Mouse (Mus musculus): ENCODE measurements around the gene Ush2a.

Gene Ush2a

GRCm38 (mm10) chr1:188668513-188668912 lies 406.7 kb downstream of the Ush2a start:
- no peak for DNase-seq (ENCODE audit: low spot score)

- no peak for DNase-seq (ENCODE audit: low spot score)
Observed at GRCm38 (mm10) chr1:188672871-188673270, 411.0 kb downstream of the Ush2a start.

GRCm38 (mm10) chr1:188674640-188675510 lies 413.1 kb downstream of the Ush2a start:
- DNase-seq (ENCODE audit: low spot score), result no peak

- no peak for DNase-seq (ENCODE audit: low spot score)
Observed at GRCm38 (mm10) chr1:188675511-188675863, 413.7 kb downstream of the Ush2a start.

- DNase-seq (ENCODE audit: low spot score), result no peak
Observed at GRCm38 (mm10) chr1:188678189-188678588, 416.4 kb downstream of the Ush2a start.

GRCm38 (mm10) chr1:188686362-188686761 lies 424.5 kb downstream of the Ush2a start:
- DNase-seq (ENCODE audit: low spot score), result no peak

- DNase-seq (ENCODE audit: low spot score), result no peak
Observed at GRCm38 (mm10) chr1:188696295-188696694, 434.5 kb downstream of the Ush2a start.

GRCm38 (mm10) chr1:188708176-188708575 lies 446.4 kb downstream of the Ush2a start:
- DNase-seq (ENCODE audit: low spot score), result no peak

GRCm38 (mm10) chr1:188708694-188709093 lies 446.9 kb downstream of the Ush2a start:
- no peak for DNase-seq (ENCODE audit: low spot score)

GRCm38 (mm10) chr1:188714131-188714530 lies 452.3 kb downstream of the Ush2a start:
- DNase-seq (ENCODE audit: low spot score), result no peak

GRCm38 (mm10) chr1:188714941-188715340 lies 453.1 kb downstream of the Ush2a start:
- no peak for DNase-seq (ENCODE audit: low spot score)

- DNase-seq (ENCODE audit: low spot score), result no peak
Observed at GRCm38 (mm10) chr1:188716886-188717285, 455.1 kb downstream of the Ush2a start.

- DNase-seq (ENCODE audit: low spot score), result no peak
Observed at GRCm38 (mm10) chr1:188725122-188725995, 463.5 kb downstream of the Ush2a start.

GRCm38 (mm10) chr1:188726937-188727336 lies 465.1 kb downstream of the Ush2a start:
- no peak for DNase-seq (ENCODE audit: low spot score)

- DNase-seq (ENCODE audit: low spot score), result no peak
Observed at GRCm38 (mm10) chr1:188728625-188729024, 466.8 kb downstream of the Ush2a start.

GRCm38 (mm10) chr1:188729179-188729578 lies 467.4 kb downstream of the Ush2a start:
- no peak for DNase-seq (ENCODE audit: low spot score)

- no peak for DNase-seq (ENCODE audit: low spot score)
Observed at GRCm38 (mm10) chr1:188734741-188735266, 473.0 kb downstream of the Ush2a start.

GRCm38 (mm10) chr1:188742971-188743370 lies 481.1 kb downstream of the Ush2a start:
- DNase-seq (ENCODE audit: low spot score), result no peak

- no peak for DNase-seq (ENCODE audit: low spot score)
Observed at GRCm38 (mm10) chr1:188755031-188755430, 493.2 kb downstream of the Ush2a start.

GRCm38 (mm10) chr1:188760515-188760914 lies 498.7 kb downstream of the Ush2a start:
- no peak for DNase-seq (ENCODE audit: low spot score)

- no peak for DNase-seq (ENCODE audit: low spot score)
Observed at GRCm38 (mm10) chr1:188762463-188762862, 500.6 kb downstream of the Ush2a start.

GRCm38 (mm10) chr1:188763761-188764160 lies 501.9 kb downstream of the Ush2a start:
- no peak for DNase-seq (ENCODE audit: low spot score)

GRCm38 (mm10) chr1:188770828-188771227 lies 509.0 kb downstream of the Ush2a start:
- no peak for DNase-seq (ENCODE audit: low spot score)

Measured in T-cell, adult 2 months (primary cell).